Mouse (Mus musculus): ENCODE measurements at regions not wholly inside any gene's neighbourhood (a gene's known extent, or its start where the extent isn't known, plus 50 kb on each side); places are given as distances from the start of the nearest gene placed in this dataset.

- TF ChIP-seq CTCF (conservative IDR thresholded peaks at IDR 0.05; ENCODE audit: low read length) (no peak), NANOG (IDR thresholded peaks at IDR 0.05; ENCODE audit: borderline replicate concordance, low read length) (no peak), POU5F1 (IDR thresholded peaks at IDR 0.05; ENCODE audit: borderline replicate concordance, low read length) (no peak)
Measured at GRCm38 (mm10) chr11:63671816-63672215, 250.3 kb downstream of the Hs3st3b1 start.

Measured in E14TG2a.4 (cell line).